Mouse (Mus musculus): ENCODE data around the gene Apoc1. TPM values are rescaled to one million over a fixed set of nuclear protein-coding genes. Genes with fewer than 3 reads are reported as not detected.

Apoc1 gene
- 1 to 10 TPM in 1 of 2 experiments, not detected in 1; 3.7 TPM for total RNA-seq (2021)
- long read RNA-seq, experiment 1, partial matches to known transcripts = 0 of 1 reads
- long read RNA-seq, experiment 1, other reads (novel, unspliced or antisense) = 0 of 1 reads
- long read RNA-seq, experiment 2, partial matches to known transcripts = 0 of 2 reads
- long read RNA-seq, experiment 2, other reads (novel, unspliced or antisense) = 1 of 2 reads

- no peak for DNase-seq
Observed at GRCm38 (mm10) chr7:19691873-19692865, at the start of gene Apoc1. Apoc1 (minus strand) TSS chr7:19692660.

DNA sequence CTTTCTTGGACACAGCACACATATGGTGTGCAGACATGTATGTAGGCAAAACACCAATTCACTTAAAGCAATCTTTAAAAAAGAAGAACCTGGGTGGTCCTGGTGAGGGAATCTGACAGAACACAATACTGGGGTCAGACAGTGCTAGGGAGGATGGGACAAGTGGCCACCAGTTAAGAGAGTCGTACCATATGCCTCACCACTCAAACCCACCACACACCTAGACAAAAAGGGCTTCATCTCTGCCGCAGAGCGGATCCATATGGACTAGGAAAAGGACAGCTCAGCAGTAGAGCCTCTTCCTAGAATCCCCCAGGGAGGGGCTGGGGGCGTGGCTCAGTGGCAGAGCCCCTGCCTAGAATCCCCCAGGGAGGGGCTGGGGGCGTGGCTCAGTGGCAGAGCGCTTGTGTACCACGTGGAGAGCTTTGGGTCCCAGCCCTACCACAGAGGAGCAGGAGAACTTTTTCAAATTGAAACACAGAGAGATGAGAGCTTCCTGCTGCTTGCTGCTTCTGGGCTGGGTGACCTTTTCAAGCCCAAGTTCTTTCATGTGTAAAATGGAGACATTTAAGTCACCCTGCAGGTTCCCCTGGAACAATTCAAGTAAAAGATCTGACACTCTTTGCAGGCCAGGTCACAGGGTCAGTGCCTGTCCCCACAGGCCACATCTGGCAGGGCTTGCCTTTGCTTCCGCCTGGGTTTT lies 49.0 kb upstream of the Apoc1 start:
- DNase-seq = no peak

GRCm38 (mm10) chr7:19740269-19740668 lies 47.8 kb upstream of the Apoc1 start:
- DNase-seq = no peak

DNA sequence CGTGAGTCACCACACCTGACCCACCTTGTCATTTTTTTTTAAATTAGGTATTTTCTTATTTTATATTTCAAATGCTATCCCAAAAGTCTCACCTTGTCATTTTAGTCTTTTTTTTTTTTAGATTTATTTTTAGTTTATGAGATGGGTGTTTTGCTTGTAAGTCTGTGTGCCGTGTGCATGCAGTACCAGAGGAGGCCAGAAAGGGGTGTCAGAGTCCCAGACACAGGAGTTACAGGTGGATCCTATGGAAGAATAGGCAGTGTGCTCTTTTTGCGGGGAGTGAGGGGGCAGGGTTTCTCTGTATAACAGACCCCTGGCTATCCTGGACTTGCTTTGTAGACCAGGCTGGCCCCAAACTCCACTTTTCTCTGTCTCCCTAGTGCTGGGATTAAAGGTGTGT lies 46.3 kb upstream of the Apoc1 start:
- no peak for DNase-seq

DNA sequence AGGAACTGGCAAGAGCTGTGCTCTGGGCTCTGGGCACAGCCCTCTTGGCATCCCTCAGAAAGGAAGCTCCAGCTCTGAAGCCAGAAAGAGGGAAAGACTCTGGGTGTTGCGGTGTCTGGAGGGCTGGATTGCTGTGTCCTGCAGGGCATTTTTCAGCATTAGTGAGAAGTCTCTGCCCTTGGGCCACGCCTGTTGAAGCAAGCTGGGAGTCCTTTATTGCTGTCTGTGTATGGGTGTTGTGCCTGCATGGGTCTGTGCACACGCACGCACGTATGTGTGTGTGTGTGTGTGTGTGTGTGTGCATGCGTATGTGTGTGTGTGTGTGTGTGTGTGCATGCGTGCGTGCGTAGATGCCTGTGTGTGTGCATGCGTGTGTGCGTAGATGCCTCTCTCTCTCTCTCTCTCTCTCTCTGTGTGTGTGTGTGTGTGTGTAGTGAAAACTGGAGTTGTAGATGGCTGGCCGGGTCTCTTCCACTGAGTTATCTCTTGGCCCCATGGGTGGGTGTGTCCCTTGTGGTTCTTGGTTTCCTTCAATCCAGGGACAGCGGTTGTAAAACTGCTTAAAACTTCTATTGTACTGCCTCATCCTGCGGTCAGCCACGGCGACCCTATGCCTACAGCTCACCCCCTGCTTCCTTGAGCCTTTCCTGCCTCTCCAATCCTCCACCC lies 44.1 kb upstream of the Apoc1 start:
- DNase-seq = no peak

- no peak for DNase-seq
Observed at GRCm38 (mm10) chr7:19734178-19734666, 41.8 kb upstream of the Apoc1 start.

DNA sequence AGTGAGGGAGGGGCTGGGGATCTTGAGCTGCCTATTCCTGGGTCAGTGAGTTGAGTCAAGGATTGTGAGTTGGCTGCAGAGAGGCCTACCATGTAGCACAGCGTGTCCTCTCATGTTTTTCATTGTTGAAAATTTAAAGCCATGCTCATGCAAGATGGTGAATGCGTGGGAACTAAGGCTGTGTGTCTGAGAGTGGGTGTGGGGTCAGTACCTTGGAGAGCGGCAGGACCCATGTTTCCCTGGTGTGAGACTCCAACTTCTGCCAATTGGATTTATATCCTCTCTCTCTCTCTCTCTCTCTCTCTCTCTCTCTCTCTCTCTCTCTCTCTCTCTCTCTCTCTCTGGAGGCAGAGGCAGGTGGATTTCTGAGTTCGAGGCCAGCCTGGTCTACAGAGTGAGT lies 34.1 kb upstream of the Apoc1 start:
- no peak for DNase-seq

GRCm38 (mm10) chr7:19724167-19724566 lies 31.7 kb upstream of the Apoc1 start:
- no peak for DNase-seq

GRCm38 (mm10) chr7:19722754-19723195 lies 30.3 kb upstream of the Apoc1 start:
- peak; percentile 56 for DNase-seq

- no peak for DNase-seq
Observed at GRCm38 (mm10) chr7:19719200-19719599, 26.7 kb upstream of the Apoc1 start.

GRCm38 (mm10) chr7:19718297-19718952 lies 26.0 kb upstream of the Apoc1 start:
- no peak for DNase-seq

- no peak for DNase-seq
Observed at GRCm38 (mm10) chr7:19717346-19717745, 24.9 kb upstream of the Apoc1 start.

GRCm38 (mm10) chr7:19716822-19717221 lies 24.4 kb upstream of the Apoc1 start:
- no peak for DNase-seq

DNA sequence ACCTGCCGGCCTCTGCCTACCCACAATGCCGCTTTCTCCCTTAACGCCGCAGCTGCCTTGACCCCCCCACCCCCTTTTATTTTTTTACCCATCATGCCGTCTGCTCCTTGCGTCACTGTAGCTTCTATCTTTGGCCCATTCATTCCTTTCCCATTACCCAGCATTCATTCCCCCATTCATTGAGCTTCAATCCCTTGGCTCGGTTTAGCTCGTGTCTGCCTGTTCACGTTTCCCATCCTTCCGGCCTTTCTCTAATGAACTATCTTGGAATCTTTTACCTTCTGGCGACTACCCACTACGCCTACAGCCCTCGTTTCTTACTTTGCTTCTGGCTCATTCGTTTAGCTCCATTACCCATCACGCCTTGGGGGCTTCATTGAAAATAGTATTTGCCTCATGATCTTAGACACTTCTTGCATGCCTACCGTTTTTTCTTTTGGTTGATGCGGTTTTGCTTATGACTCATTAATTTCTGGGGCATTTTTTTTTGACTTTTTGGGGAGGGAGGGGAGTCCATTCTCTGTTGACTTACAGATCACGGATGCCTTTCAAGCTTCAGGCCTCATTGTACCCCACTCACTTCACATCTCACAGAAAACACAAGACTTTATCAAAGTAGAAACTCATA lies 23.7 kb upstream of the Apoc1 start:
- no peak for DNase-seq

DNA sequence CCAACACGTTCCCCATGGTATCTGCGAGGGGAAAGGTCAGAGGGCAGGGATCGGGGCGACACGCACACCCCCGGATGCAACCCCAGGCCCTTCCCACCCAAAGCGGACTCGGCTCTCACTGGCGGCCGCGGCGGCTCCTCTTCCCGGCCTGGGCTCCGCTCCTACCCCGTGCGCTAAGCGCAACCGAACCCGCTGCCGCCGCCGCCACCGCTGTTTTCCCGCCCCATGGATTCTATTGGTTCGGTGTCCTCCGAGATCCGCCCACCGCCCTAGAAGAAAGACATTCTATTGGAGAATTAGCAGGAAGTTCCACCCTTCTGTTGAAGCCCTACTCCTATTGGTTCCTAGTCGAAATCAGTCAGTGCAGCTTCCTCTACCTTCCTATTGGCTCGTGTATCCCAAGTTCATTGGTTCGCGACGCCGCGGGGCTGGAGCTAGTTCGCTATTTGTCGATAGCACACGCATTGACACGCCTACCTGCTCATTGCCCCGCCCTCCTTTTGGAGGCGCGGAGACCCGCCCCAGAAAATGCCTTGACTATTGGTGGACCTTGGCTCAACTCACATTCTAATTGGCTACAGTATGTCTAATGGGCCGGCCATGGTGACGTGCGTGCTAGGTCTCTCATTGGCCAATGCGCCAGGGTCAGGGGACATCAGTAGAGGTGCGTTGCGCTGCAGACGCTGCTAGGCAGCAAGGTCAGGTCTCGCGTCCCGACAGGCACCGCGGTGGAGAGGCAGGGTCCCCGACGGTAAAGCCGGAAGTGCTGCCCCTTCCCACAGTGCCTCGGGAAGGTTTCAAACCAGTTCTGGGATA lies 23.0 kb upstream of the Apoc1 start, which contains the start of gene Tomm40:
TSS of gene Tomm40 (minus strand) at position 200 of the 816 bp plus-strand sequence.
- peak; percentile 100 for DNase-seq

- no peak for DNase-seq
Observed at GRCm38 (mm10) chr7:19714836-19715235, 22.4 kb upstream of the Apoc1 start.

GRCm38 (mm10) chr7:19713598-19713997 lies 21.1 kb upstream of the Apoc1 start:
- DNase-seq = no peak

DNA sequence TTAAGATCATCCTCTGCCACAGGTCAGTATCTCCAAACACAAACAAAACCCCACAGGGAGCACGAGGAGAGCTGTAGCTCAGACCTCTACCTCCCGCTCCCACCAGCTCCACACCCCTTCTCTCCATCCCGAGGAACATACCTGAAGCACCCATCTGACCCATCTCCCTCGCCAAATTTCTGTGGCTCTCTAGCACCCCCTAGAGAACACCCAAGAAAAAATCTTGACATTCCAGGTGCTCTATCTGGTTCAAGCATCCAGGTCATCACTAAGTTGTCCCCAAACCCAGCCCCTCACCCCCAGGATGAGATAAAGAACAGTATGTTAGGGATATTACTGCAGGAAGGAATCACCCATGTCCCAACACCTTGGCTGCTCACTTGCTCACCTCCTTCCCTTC lies 20.7 kb upstream of the Apoc1 start:
- no peak for DNase-seq

- DNase-seq = no peak
Observed at GRCm38 (mm10) chr7:19712414-19712813, 20.0 kb upstream of the Apoc1 start.

GRCm38 (mm10) chr7:19710650-19711049 lies 18.2 kb upstream of the Apoc1 start:
- no peak for DNase-seq
